Mouse (Mus musculus): ENCODE data around the gene Cdh5.

DNA sequence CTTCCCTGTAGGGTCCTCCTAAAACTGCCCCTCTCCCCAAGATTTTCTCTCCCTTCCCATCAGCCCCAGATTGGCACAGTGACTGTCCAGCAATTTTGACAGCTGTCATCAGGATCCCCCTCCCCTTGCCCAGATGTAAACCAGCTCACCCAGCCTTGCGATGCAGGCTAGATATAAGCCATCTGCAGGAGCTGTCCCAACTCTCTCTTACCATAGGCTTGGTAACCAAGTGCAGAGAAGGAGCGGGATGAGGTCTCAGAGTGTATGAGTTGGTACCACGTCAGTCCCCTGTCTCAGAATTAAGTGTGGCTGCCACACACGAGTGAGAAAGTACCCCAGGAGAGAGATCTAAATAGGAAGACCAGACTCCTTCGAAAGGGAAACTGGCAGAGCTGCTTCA lies 87.0 kb downstream of the Cdh5 start:
- no peak for TF ChIP-seq EP300 (optimal IDR thresholded peaks at IDR 0.05)
- no peak for TF ChIP-seq CTCF (IDR thresholded peaks at IDR 0.05; ENCODE audit: low read depth)
